Mouse (Mus musculus): Measurements from ENCODE around the gene Kazn.

- TF ChIP-seq CTCF (conservative IDR thresholded peaks at IDR 0.05; ENCODE audit: low read length) (no peak), NANOG (IDR thresholded peaks at IDR 0.05; ENCODE audit: borderline replicate concordance, low read length) (no peak), POU5F1 (IDR thresholded peaks at IDR 0.05; ENCODE audit: borderline replicate concordance, low read length) (no peak)
Measured at GRCm38 (mm10) chr4:142188501-142188900, 50.7 kb downstream of the Kazn start.

All from E14TG2a.4 (cell line).